Mouse (Mus musculus): ENCODE measurements around the gene Uvssa. TPM values are rescaled to one million over a fixed set of nuclear protein-coding genes. Genes with fewer than 3 reads are reported as not detected.
A peak's percentile ranks its signal among the peaks of the same experiment; 100 is the strongest.

Gene Uvssa
- polyA plus RNA-seq, 1 experiment from 2014 or later: 4.0 TPM

GRCm38 (mm10) chr5:33387550-33387949, 9.2 kb downstream of the Uvssa start:
- H3K4me3 ChIP-seq (ENCODE audit: low read depth, low read length): no peak overlapping the region

GRCm38 (mm10) chr5:33393803-33394202, 15.5 kb downstream of the Uvssa start:
- no peak overlapping the region for H3K4me3 ChIP-seq (ENCODE audit: low read depth, low read length)
- H3K27ac ChIP-seq (ENCODE audit: low read depth, low read length): no peak overlapping the region
- H3K36me3 ChIP-seq (ENCODE audit: control insufficient read depth, insufficient read depth, low read length): no peaks in the 10 kb centered on the region
- 16% methylated on average over 7 of the region's 7 CpGs for WGBS (ENCODE audit: insufficient replicate concordance)
- H3K27me3 ChIP-seq (ENCODE audit: control insufficient read depth, insufficient read depth, low read length): no peaks in the 10 kb centered on the region
- no peak overlapping the region for H3K9ac ChIP-seq (ENCODE audit: low read depth, low read length)
- no peak overlapping the region for H3K4me2 ChIP-seq
- no peak for ATAC-seq (replicated peaks; ENCODE audit: insufficient number of reproducible peaks, low FRiP score, low TSS enrichment)
- no peaks in the 10 kb centered on the region for H3K4me1 ChIP-seq (ENCODE audit: control insufficient read depth, insufficient read depth, low read length)
- H3K9me3 ChIP-seq (replicated peaks; ENCODE audit: control insufficient read depth, low read length): no peaks in the 10 kb centered on the region

More at GRCm38 (mm10) chr5:33387550-33387949, 9.2 kb downstream of the Uvssa start:
- Histone ChIP-seq H3K27me3 (ENCODE audit: control insufficient read depth, insufficient read depth, low read length) (no peaks in the 10 kb centered on the region), H3K4me2 (no peak overlapping the region), H3K36me3 (ENCODE audit: control insufficient read depth, insufficient read depth, low read length) (no peaks in the 10 kb centered on the region), H3K27ac (ENCODE audit: low read depth, low read length) (no peak overlapping the region), H3K4me1 (ENCODE audit: control insufficient read depth, insufficient read depth, low read length) (no peaks in the 10 kb centered on the region), H3K9ac (ENCODE audit: low read depth, low read length) (no peak overlapping the region), H3K9me3 (replicated peaks; ENCODE audit: control insufficient read depth, low read length) (no peaks in the 10 kb centered on the region)
- 70% methylated on average over 11 of the region's 11 CpGs for WGBS (ENCODE audit: insufficient replicate concordance)
- ATAC-seq (replicated peaks; ENCODE audit: insufficient number of reproducible peaks, low FRiP score, low TSS enrichment): no peak

GRCm38 (mm10) chr5:33395693-33396092, 17.3 kb downstream of the Uvssa start:
- Histone ChIP-seq H3K4me2 (no peak overlapping the region), H3K27me3 (ENCODE audit: control insufficient read depth, insufficient read depth, low read length) (no peaks in the 10 kb centered on the region), H3K27ac (ENCODE audit: low read depth, low read length) (no peak overlapping the region), H3K9ac (ENCODE audit: low read depth, low read length) (no peak overlapping the region), H3K4me3 (ENCODE audit: low read depth, low read length) (no peak overlapping the region), H3K36me3 (ENCODE audit: control insufficient read depth, insufficient read depth, low read length) (no peaks in the 10 kb centered on the region), H3K4me1 (ENCODE audit: control insufficient read depth, insufficient read depth, low read length) (no peaks in the 10 kb centered on the region), H3K9me3 (replicated peaks; ENCODE audit: control insufficient read depth, low read length) (no peaks in the 10 kb centered on the region)
- 83% methylated on average over 11 of the region's 11 CpGs for WGBS (ENCODE audit: insufficient replicate concordance)
- no peak for ATAC-seq (replicated peaks; ENCODE audit: insufficient number of reproducible peaks, low FRiP score, low TSS enrichment)

- WGBS (ENCODE audit: insufficient replicate concordance): 81% methylated on average over 7 of the region's 7 CpGs
- no peak overlapping the region for H3K4me3 ChIP-seq (ENCODE audit: low read depth, low read length)
- ATAC-seq (replicated peaks; ENCODE audit: insufficient number of reproducible peaks, low FRiP score, low TSS enrichment): no peak
Measured at GRCm38 (mm10) chr5:33396828-33397227, 18.5 kb downstream of the Uvssa start.

GRCm38 (mm10) chr5:33400819-33401218, 22.5 kb downstream of the Uvssa start:
- H3K4me3 ChIP-seq (ENCODE audit: low read depth, low read length): no peak overlapping the region
- H3K9me3 ChIP-seq (replicated peaks; ENCODE audit: control insufficient read depth, low read length): no peaks in the 10 kb centered on the region
- no peak overlapping the region for H3K9ac ChIP-seq (ENCODE audit: low read depth, low read length)
- peaks cover 2% of the 10 kb centered on the region; the same call in 1 of the 2 replicates for H3K4me1 ChIP-seq (ENCODE audit: control insufficient read depth, insufficient read depth, low read length)
- no peak overlapping the region for H3K4me2 ChIP-seq
- no peaks in the 10 kb centered on the region for H3K36me3 ChIP-seq (ENCODE audit: control insufficient read depth, insufficient read depth, low read length)
- WGBS (ENCODE audit: insufficient replicate concordance): 57% methylated on average over 12 of the region's 12 CpGs
- H3K27me3 ChIP-seq (ENCODE audit: control insufficient read depth, insufficient read depth, low read length): no peaks in the 10 kb centered on the region
- ATAC-seq (replicated peaks; ENCODE audit: insufficient number of reproducible peaks, low FRiP score, low TSS enrichment): no peak
- H3K27ac ChIP-seq (ENCODE audit: low read depth, low read length): no peak overlapping the region

More at GRCm38 (mm10) chr5:33396828-33397227, 18.5 kb downstream of the Uvssa start:
- Histone ChIP-seq H3K9ac (ENCODE audit: low read depth, low read length) (no peak overlapping the region), H3K36me3 (ENCODE audit: control insufficient read depth, insufficient read depth, low read length) (no peaks in the 10 kb centered on the region), H3K27me3 (ENCODE audit: control insufficient read depth, insufficient read depth, low read length) (no peaks in the 10 kb centered on the region), H3K9me3 (replicated peaks; ENCODE audit: control insufficient read depth, low read length) (no peaks in the 10 kb centered on the region), H3K27ac (ENCODE audit: low read depth, low read length) (no peak overlapping the region), H3K4me2 (no peak overlapping the region), H3K4me1 (ENCODE audit: control insufficient read depth, insufficient read depth, low read length) (peaks cover 2% of the 10 kb centered on the region; the same call in 1 of the 2 replicates)

DNA sequence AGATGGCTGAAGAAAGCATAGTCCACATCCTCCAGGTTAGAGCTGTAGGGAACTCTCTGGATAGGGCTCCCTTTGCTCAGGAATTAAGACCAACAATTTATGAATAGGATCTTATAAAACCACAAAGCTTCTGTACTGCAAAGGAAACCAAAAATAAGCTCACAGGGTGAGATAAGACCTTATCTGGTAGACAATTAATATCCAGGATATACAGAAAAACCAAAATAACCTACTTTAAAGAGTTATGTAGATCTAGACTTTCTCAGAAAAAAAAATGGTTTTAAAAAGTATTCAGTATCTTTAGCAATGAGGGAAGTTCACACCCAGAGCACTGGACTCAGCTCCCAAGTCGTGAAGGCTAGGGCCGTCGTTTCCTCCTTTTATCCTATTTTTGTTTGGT, 42.0 kb downstream of the Uvssa start:
- 60% methylated on average over 3 of the region's 3 CpGs for WGBS (ENCODE audit: insufficient replicate concordance)
- no peaks in the 10 kb centered on the region for H3K9me3 ChIP-seq (replicated peaks; ENCODE audit: control insufficient read depth, low read length)
- 0 out of 2 replicates have a peak, but pooled peaks cover 2% of the 10 kb centered on the region for H3K27me3 ChIP-seq (ENCODE audit: control insufficient read depth, insufficient read depth, low read length)
- H3K9ac ChIP-seq (ENCODE audit: low read depth, low read length): no peak overlapping the region
- H3K27ac ChIP-seq (ENCODE audit: low read depth, low read length): no peak overlapping the region
- no peaks in the 10 kb centered on the region for H3K4me1 ChIP-seq (ENCODE audit: control insufficient read depth, insufficient read depth, low read length)
- no peak for ATAC-seq (replicated peaks; ENCODE audit: insufficient number of reproducible peaks, low FRiP score, low TSS enrichment)
- H3K4me3 ChIP-seq (ENCODE audit: low read depth, low read length): no peak overlapping the region
- H3K36me3 ChIP-seq (ENCODE audit: control insufficient read depth, insufficient read depth, low read length): no peaks in the 10 kb centered on the region
- H3K4me2 ChIP-seq: no peak overlapping the region

DNA sequence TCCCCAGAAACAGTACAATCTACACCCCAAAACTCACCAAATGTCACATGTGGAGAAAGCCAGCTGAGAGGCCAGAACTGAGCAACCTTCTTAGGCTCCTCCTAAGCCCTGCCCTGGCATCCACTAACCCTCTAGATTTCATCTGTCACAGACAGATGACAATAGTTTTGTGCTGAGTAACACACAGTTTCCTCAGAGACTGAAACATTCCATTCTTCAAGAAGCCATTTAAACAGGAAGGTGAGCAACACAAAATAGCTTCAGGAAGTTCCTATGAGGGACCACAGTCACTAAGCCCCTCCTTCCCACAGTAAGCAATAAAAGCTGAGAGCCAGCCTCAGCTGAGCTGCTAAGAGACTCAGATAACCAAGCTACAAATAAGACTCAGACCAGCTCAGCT, 49.1 kb downstream of the Uvssa start:
- H3K36me3 ChIP-seq (ENCODE audit: control insufficient read depth, insufficient read depth, low read length): no peaks in the 10 kb centered on the region
- H3K27ac ChIP-seq (ENCODE audit: low read depth, low read length): no peak overlapping the region
- H3K4me1 ChIP-seq (ENCODE audit: control insufficient read depth, insufficient read depth, low read length): peaks cover 13% of the 10 kb centered on the region
- ATAC-seq (replicated peaks; ENCODE audit: insufficient number of reproducible peaks, low FRiP score, low TSS enrichment): no peak
- H3K9me3 ChIP-seq (replicated peaks; ENCODE audit: control insufficient read depth, low read length): no peaks in the 10 kb centered on the region
- no peak overlapping the region for H3K4me2 ChIP-seq
- H3K9ac ChIP-seq (ENCODE audit: low read depth, low read length): no peak overlapping the region
- no peak overlapping the region for H3K4me3 ChIP-seq (ENCODE audit: low read depth, low read length)
- peaks cover 49% of the 10 kb centered on the region for H3K27me3 ChIP-seq (ENCODE audit: control insufficient read depth, insufficient read depth, low read length)

GRCm38 (mm10) chr5:33430106-33430505, 51.8 kb downstream of the Uvssa start:
- Histone ChIP-seq H3K36me3 (ENCODE audit: control insufficient read depth, insufficient read depth, low read length) (no peaks in the 10 kb centered on the region), H3K27me3 (ENCODE audit: control insufficient read depth, insufficient read depth, low read length) (peaks cover 75% of the 10 kb centered on the region), H3K4me1 (ENCODE audit: control insufficient read depth, insufficient read depth, low read length) (peaks cover 30% of the 10 kb centered on the region), H3K9ac (ENCODE audit: low read depth, low read length) (no peak overlapping the region), H3K27ac (ENCODE audit: low read depth, low read length) (no peak overlapping the region), H3K4me3 (ENCODE audit: low read depth, low read length) (no peak overlapping the region), H3K9me3 (replicated peaks; ENCODE audit: control insufficient read depth, low read length) (no peaks in the 10 kb centered on the region), H3K4me2 (peak overlapping the region; percentile 64)
- 3% methylated on average over 16 of the region's 16 CpGs for WGBS (ENCODE audit: insufficient replicate concordance)
- ATAC-seq (replicated peaks; ENCODE audit: insufficient number of reproducible peaks, low FRiP score, low TSS enrichment): no peak

GRCm38 (mm10) chr5:33430511-33431172, 52.3 kb downstream of the Uvssa start:
- WGBS (ENCODE audit: insufficient replicate concordance): 1% methylated on average over 60 of the region's 64 CpGs
- Histone ChIP-seq H3K9me3 (replicated peaks; ENCODE audit: control insufficient read depth, low read length) (no peaks in the 10 kb centered on the region), H3K4me1 (ENCODE audit: control insufficient read depth, insufficient read depth, low read length) (peaks cover 30% of the 10 kb centered on the region), H3K4me2 (peak overlapping the region; percentile 64), H3K36me3 (ENCODE audit: control insufficient read depth, insufficient read depth, low read length) (no peaks in the 10 kb centered on the region), H3K9ac (ENCODE audit: low read depth, low read length) (no peak overlapping the region), H3K27ac (ENCODE audit: low read depth, low read length) (no peak overlapping the region), H3K4me3 (ENCODE audit: low read depth, low read length) (peak overlapping the region; percentile 39), H3K27me3 (ENCODE audit: control insufficient read depth, insufficient read depth, low read length) (peaks cover 76% of the 10 kb centered on the region)
- no peak for ATAC-seq (replicated peaks; ENCODE audit: insufficient number of reproducible peaks, low FRiP score, low TSS enrichment)
